Comparison of ENCODE assay signal across 26 mouse cellular contexts in the genomic region with DNA sequence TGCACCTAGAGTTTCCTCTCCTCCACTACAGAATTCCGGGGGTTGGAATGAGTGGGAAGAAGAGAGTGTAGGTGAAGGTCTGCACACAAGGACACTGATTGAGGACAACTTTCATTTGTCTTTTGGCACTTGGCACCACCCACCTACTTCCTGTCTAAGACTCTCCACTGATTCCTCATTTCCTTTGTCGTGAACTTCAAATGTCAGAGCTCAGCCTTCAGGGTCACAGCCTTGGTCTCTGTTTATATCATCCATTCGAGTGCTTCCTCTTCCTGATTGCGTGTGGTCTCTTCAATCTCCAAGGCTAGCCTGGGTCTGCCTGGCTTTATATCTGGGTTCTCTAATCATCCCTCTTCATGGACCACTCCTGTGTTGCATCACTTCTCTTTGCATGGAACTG. TPM values are rescaled to one million over a fixed set of nuclear protein-coding genes. Genes with fewer than 3 reads are reported as not detected.
DNase-seq lines count a peak whose midpoint lies in the region; ATAC-seq and TF ChIP-seq lines count a peak whose summit lies in the region.
"Had no signal": no experiment of that assay in that cellular context is flagged by ENCODE, and none has a peak within 500 bp of the region (broad histone marks: within the 10 kb centered on the region; RNA-seq: fewer than 3 reads in every experiment).

No protein-coding gene starts in this region.

- no peak for TF ChIP-seq CTCF in lung, postnatal 0 days (IDR thresholded peaks at IDR 0.05)

- H3K36me3 ChIP-seq in lung, embryonic 16.5 days (ENCODE audit: control insufficient read depth, insufficient read depth, low read length): no peaks in the 10 kb centered on the region
- H3K36me3 ChIP-seq in lung, postnatal 0 days (ENCODE audit: insufficient read depth, low read length): no peaks in the 10 kb centered on the region
- H3K36me3 ChIP-seq: forebrain, embryonic 10.5 days; heart, embryonic 10.5 days; heart, embryonic 13.5 days had no signal

- no peak overlapping the region for H3K4me3 ChIP-seq in lung, embryonic 16.5 days (ENCODE audit: low read length)
- no peak overlapping the region for H3K4me3 ChIP-seq in lung, postnatal 0 days (ENCODE audit: low read depth, low read length)
- H3K4me3 ChIP-seq: forebrain, embryonic 10.5 days; forebrain, embryonic 13.5 days; heart, adult 2 months; heart, embryonic 10.5 days; heart, embryonic 13.5 days had no signal

- H3K27ac ChIP-seq in lung, embryonic 16.5 days (ENCODE audit: low read length): no peak overlapping the region
- H3K27ac ChIP-seq in lung, postnatal 0 days (ENCODE audit: low read length): no peak overlapping the region
- H3K27ac ChIP-seq: forebrain, embryonic 10.5 days; forebrain, embryonic 13.5 days; heart, adult 2 months; heart, embryonic 10.5 days; heart, embryonic 13.5 days; hindbrain, embryonic 14.5 days; hindbrain, postnatal 0 days had no signal

- no peak overlapping the region for H3K9ac ChIP-seq in lung, embryonic 16.5 days (ENCODE audit: low read length)
- H3K9ac ChIP-seq in lung, postnatal 0 days (replicated peaks; ENCODE audit: low read depth): no peak overlapping the region
- H3K9ac ChIP-seq: forebrain, embryonic 13.5 days; heart, embryonic 13.5 days; hindbrain, embryonic 14.5 days had no signal

- no peak for TF ChIP-seq EP300 in lung, postnatal 0 days (IDR thresholded peaks at IDR 0.05)

- no peak overlapping the region for H3K4me2 ChIP-seq in lung, embryonic 16.5 days (ENCODE audit: low read depth, low read length)
- H3K4me2 ChIP-seq in lung, postnatal 0 days (replicated peaks; ENCODE audit: low read depth, low read length): no peak overlapping the region
- H3K4me2 ChIP-seq: forebrain, embryonic 13.5 days; heart, embryonic 13.5 days; hindbrain, embryonic 14.5 days had no signal

- no peaks in the 10 kb centered on the region for H3K9me3 ChIP-seq in lung, embryonic 16.5 days (ENCODE audit: control insufficient read depth, low read length)
- H3K9me3 ChIP-seq in lung, postnatal 0 days (ENCODE audit: low read length): no peaks in the 10 kb centered on the region
- H3K9me3 ChIP-seq: heart, embryonic 10.5 days; heart, embryonic 13.5 days had no signal

- peak; percentile 25 for DNase-seq in adrenal gland, postnatal 10 days
- DNase-seq in adrenal gland, postnatal 25 days: no peak
- DNase-seq in lung, postnatal 0 days (ENCODE audit: low spot score): no peak
- peak; percentile 12 to 13 for DNase-seq in adrenal gland, postnatal 36 days
- DNase-seq in ovary, postnatal 14 days (ENCODE audit: low spot score): no peak
- DNase-seq: cerebellum, adult 18-20 months; cerebellum, adult 9-10 months; cerebellum, postnatal 14 days; gastrocnemius, postnatal 10 days; gastrocnemius, postnatal 36 days; heart, adult 2 months; heart, postnatal 14 days; heart, postnatal 4 days had no signal

- 35% methylated on average over 4 of the region's 4 CpGs for WGBS in lung, embryonic 16.5 days
- 32% methylated on average over 4 of the region's 4 CpGs for WGBS in lung, postnatal 0 days

- H3K4me1 ChIP-seq in lung, embryonic 16.5 days (replicated peaks; ENCODE audit: control insufficient read depth, insufficient read depth, low read length): no peaks in the 10 kb centered on the region
- no peaks in the 10 kb centered on the region for H3K4me1 ChIP-seq in lung, postnatal 0 days (ENCODE audit: insufficient read depth, low read depth, low read length)
- H3K4me1 ChIP-seq: forebrain, embryonic 10.5 days; forebrain, embryonic 13.5 days; heart, embryonic 10.5 days; heart, embryonic 13.5 days had no signal

- no peaks in the 10 kb centered on the region for H3K27me3 ChIP-seq in lung, embryonic 16.5 days (ENCODE audit: control insufficient read depth, insufficient read depth, low read depth, low read length)
- H3K27me3 ChIP-seq in lung, postnatal 0 days (replicated peaks; ENCODE audit: insufficient read depth, low read length): no peaks in the 10 kb centered on the region
- H3K27me3 ChIP-seq: forebrain, embryonic 13.5 days had no signal

- peak; percentile 41; the same call in 1 of the 2 replicates for ATAC-seq in lung, embryonic 16.5 days (ENCODE audit: low read depth)
- no peak for ATAC-seq in lung, postnatal 0 days
- ATAC-seq: CD4-positive, CD25-positive, alpha-beta regulatory T cell, adult 4 months; forebrain, embryonic 13.5 days; forebrain, embryonic 16.5 days; hindbrain, postnatal 0 days; inflammation-experienced regulatory T-cells, adult 6 months had no signal

RNA-seq across cellular contexts. Expression of a gene that starts 37.6 kb away (rescaled TPM):
- total RNA-seq in adrenal gland, postnatal 10 days (2021): under 1 TPM; 0.75 to 0.82 TPM
- total RNA-seq in adrenal gland, postnatal 25 days (2021): not detected in 2 replicates
- 0.59 and 0.79 TPM in 2 replicates for polyA plus RNA-seq in lung, embryonic 16.5 days (2015; fragmentation: Nextera tagmentation; extraction: Ambion mirVana)
- polyA plus RNA-seq in lung, postnatal 0 days (2015; fragmentation: Nextera tagmentation; extraction: Ambion mirVana): 1.7 and 1.9 TPM in 2 replicates
- under 1 TPM; 0.36 to 0.40 TPM for total RNA-seq in adrenal gland, postnatal 36 days (2021)
- total RNA-seq: gastrocnemius, adult 18-20 months; granulocyte monocyte progenitor cell, adult 5-6 weeks; MEL had no signal
- polyA plus RNA-seq: CD4-positive, CD25-positive, alpha-beta regulatory T cell, adult 4 months; forebrain, embryonic 13.5 days; inflammation-experienced regulatory T-cells, adult 6 months had no signal

RNA-seq across cellular contexts. Expression of a gene that starts 41.7 kb away (rescaled TPM):
- not detected for total RNA-seq in adrenal gland, postnatal 10 days (2021)
- not detected in 2 replicates for total RNA-seq in adrenal gland, postnatal 25 days (2021)
- polyA plus RNA-seq in lung, embryonic 16.5 days (2015; fragmentation: Nextera tagmentation; extraction: Ambion mirVana): 0.20 TPM in 1 of 2 replicates, not detected in the other
- polyA plus RNA-seq in lung, postnatal 0 days (2015; fragmentation: Nextera tagmentation; extraction: Ambion mirVana): 0.27 and 0.31 TPM in 2 replicates
- not detected for total RNA-seq in adrenal gland, postnatal 36 days (2021)
- total RNA-seq: gastrocnemius, adult 18-20 months; gastrocnemius, postnatal 10 days; gastrocnemius, postnatal 36 days; granulocyte monocyte progenitor cell, adult 5-6 weeks; heart, adult 2 months; heart, postnatal 14 days; heart, postnatal 4 days; hindbrain, postnatal 0 days; MEL had no signal
- polyA plus RNA-seq: CD4-positive, CD25-positive, alpha-beta regulatory T cell, adult 4 months; forebrain, embryonic 10.5 days; forebrain, embryonic 13.5 days; forebrain, embryonic 16.5 days; heart, embryonic 10.5 days; hindbrain, postnatal 0 days; inflammation-experienced regulatory T-cells, adult 6 months had no signal

Comparison
In these comparisons a context has a peak if more than half of its experiments do, and no peak if none do; other contexts are left out.
1. DNase-seq: peak in adrenal gland, postnatal 10 days (single experiment) and adrenal gland, postnatal 36 days (2 of 2); none in adrenal gland, postnatal 25 days (single experiment), lung, postnatal 0 days (single experiment) and ovary, postnatal 14 days (single experiment).